Mouse (Mus musculus) lung, postnatal 0 days (tissue): Measurements from ENCODE around the gene Ubxn10.

ENCODE experiments used
- CTCF ChIP-seq: IDR thresholded peaks from 2 replicates; pipeline ENCODE4 v1.5.1; 2016; ENCODE audit warnings: antibody characterized with exemption, mild to moderate bottlenecking
- EP300 ChIP-seq: IDR thresholded peaks from 2 replicates; pipeline ENCODE4 v1.6.1; 2016; ENCODE audit warnings: antibody characterized with exemption, mild to moderate bottlenecking, control low read depth

DNA sequence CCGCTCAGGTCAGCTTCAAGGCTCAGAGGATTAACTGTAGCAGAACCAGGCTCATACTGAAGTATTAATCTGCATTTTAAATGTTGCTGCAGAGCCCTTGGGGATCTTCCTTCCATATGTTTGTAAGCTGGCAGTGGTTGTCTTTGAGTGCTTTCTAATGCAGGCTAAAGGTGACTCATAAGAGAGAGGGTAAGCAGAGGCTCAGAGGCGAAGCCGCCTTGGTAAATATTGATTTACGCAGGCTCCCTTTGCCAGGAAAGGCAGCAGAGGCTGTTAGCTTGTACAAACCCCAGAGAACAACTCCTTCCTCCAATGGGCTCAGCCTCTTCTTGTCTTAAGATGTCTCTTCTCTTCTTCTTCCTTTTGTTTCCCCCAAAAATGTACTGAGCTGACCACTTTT is 64.8 kb downstream of the Ubxn10 start:
- TF ChIP-seq CTCF (no peak), EP300 (no peak)
